Mouse (Mus musculus) adrenal gland, adult (tissue): ENCODE measurements around the gene Tcf21.

ENCODE experiments used
- DNase-seq, 2 experiments: peaks; one replicate each; pipeline ENCODE4 v3.0.0; 2022 to 2023; ENCODE audit warnings: low spot score in 1 of 2; ENCODE audit not compliant: inconsistent age in 2 of 2

The Tcf21 gene

GRCm38 (mm10) chr10:22816237-22816762 lies 3.7 kb downstream of the Tcf21 start:
- no peak for DNase-seq

GRCm38 (mm10) chr10:22815461-22816236 lies 4.3 kb downstream of the Tcf21 start:
- DNase-seq, result no peak

- no peak for DNase-seq
Measured at GRCm38 (mm10) chr10:22814771-22815170, 5.2 kb downstream of the Tcf21 start.

GRCm38 (mm10) chr10:22814294-22814693 lies 5.7 kb downstream of the Tcf21 start:
- DNase-seq, result no peak

- DNase-seq, result no peak
Measured at GRCm38 (mm10) chr10:22813317-22813960, 6.5 kb downstream of the Tcf21 start.

- no peak for DNase-seq
Measured at GRCm38 (mm10) chr10:22811921-22812320, 8.1 kb downstream of the Tcf21 start.

- no peak for DNase-seq
Measured at GRCm38 (mm10) chr10:22782684-22783083, 37.3 kb downstream of the Tcf21 start.

GRCm38 (mm10) chr10:22781466-22781865 lies 38.5 kb downstream of the Tcf21 start:
- peak in 1 of 2 experiments; percentile 35 for DNase-seq

- DNase-seq, result peak in 1 of 2 experiments; percentile 32
Measured at GRCm38 (mm10) chr10:22777939-22778338, 42.0 kb downstream of the Tcf21 start.

GRCm38 (mm10) chr10:22776007-22776698 lies 43.8 kb downstream of the Tcf21 start:
- DNase-seq, result peak; percentile 8 to 64

- DNase-seq, result no peak
Measured at GRCm38 (mm10) chr10:22775456-22775855, 44.5 kb downstream of the Tcf21 start.

- DNase-seq, result no peak
Measured at GRCm38 (mm10) chr10:22774626-22775025, 45.3 kb downstream of the Tcf21 start.
